Mouse (Mus musculus) C2C12 (cell line): ENCODE data around the gene Erich3.

Source experiments
- CEBPB ChIP-seq: IDR thresholded peaks from one replicate; pipeline ENCODE4 v1.6.1; 2011; ENCODE audit warnings: low read depth, mild to moderate bottlenecking, control low read depth, moderate library complexity
- CTCF ChIP-seq: IDR thresholded peaks from one replicate; pipeline ENCODE4 v1.5.1; 2011; ENCODE audit not compliant: control insufficient read depth, insufficient read depth, insufficient read length

GRCm38 (mm10) chr3:154690260-154690659 is 26.6 kb downstream of the Erich3 start:
- TF ChIP-seq CTCF (no peak), CEBPB (no peak)
